Mouse (Mus musculus): ENCODE measurements around the gene Qpct.
"Not testable (repeated sequence)": the region's sequence is repeated elsewhere in the genome, so short reads cannot be mapped to it uniquely, and the experiment has no call there.

Qpct gene

DNA sequence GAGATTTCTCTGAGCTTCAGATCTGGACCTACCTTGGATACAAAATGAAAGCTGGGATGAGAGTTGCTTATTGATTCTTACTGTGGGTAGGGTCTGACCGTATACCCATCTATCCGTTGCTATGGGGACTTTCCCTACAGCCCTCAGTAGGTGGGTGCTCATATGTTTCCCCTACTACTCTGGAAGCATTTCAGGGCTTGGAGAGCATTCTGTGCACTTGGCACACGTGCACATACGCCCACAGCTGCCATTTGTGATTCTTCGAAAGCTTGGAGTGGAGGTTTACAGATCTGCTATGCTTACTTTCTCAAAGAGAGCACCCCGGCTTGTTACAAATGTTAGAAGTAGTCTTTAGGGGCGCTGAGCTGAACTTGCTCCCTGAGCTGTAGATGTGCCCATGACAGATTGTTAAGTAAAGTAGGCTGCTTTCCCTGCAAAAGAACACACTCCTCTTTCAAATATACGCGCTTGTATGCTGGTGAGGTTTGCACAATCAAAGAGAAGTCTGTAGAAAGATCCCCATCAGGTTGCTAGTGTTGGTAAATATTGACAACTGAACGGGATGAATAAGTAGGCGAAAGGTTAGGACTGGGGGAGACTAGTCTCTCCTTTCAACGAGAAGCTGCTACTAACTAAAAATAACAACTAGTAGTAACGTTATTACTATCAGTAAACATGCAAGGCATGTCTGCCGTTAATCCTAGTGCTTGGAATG, 18.2 kb downstream of the Qpct start:
- DNase-seq (ENCODE audit: low spot score in 2 of 2), result peak; percentile 11 to 20

DNA sequence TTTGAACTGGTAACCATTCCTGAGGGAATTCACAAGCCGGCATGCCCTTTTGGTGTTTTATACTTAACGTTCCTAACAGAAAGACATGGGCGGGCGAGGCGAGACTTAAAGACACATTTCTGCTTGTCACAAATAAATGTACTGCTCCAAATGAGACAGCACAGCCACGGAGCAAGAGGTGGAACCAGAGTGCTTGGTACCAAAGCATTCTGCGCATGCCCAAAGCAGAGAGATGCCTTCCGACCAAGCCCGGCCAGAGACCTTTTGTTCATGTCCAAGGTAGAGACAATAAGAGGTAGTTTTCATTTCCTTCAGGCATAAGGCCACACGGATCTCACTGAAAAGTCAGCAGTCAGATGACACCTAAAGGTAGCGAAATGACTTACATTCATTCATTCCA, 20.2 kb downstream of the Qpct start:
- no peak for DNase-seq (ENCODE audit: low spot score in 2 of 2)

DNA sequence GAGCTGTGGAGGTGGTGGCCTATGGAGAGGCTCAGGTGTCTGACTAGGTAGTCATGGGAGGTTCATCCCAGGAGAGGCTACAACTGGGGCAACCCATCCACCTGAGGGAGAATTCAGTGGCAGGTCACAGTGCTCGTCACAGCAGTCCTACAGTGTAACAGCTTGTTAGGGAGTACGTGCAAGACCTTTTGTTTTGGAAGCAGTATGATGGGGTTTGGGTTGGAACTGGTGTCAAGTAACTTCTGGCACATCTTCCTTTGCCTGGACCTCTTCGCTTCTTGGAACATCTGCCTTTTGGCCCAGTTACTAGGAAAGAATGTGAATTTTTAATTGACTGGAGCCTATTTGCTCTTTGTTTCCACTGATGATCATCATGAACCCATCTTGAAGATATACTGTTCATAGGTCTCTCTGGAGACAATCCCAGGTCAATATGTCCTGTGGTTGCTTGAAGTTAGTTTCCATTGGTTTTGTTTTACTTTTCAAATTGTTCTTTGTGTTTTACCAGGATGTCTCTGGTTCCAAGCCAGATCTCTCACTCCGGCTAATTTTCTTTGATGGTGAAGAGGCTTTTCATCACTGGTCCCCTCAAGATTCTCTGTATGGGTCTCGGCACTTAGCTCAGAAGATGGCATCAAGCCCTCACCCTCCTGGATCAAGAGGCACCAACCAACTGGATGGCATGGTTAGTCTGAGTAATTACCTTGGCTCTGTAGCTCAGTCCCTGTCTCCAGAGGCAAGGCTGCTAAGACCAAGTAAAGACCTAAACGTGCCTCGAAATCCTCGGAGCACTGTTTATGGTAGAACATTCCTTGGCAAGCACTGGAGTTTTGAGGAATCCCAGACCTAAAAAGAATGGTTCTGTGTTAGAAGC, 25.5 kb downstream of the Qpct start:
- no peak for DNase-seq (ENCODE audit: low spot score in 2 of 2)

DNA sequence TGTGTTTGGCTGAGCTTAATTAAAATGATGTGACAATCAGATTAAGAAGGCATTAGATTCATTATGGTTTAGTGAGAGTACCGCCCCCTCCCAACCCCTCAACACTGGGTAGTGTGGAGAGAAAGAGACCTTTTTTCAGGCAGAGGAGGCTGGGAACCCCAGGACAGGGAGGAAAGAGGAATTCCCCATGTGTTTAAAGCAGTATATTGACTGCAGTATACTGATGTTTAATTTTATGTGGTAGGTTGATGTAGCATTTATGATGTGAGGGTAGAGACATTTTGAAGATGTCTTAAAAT, 26.1 kb downstream of the Qpct start:
- no peak for DNase-seq (ENCODE audit: low spot score in 2 of 2)

DNA sequence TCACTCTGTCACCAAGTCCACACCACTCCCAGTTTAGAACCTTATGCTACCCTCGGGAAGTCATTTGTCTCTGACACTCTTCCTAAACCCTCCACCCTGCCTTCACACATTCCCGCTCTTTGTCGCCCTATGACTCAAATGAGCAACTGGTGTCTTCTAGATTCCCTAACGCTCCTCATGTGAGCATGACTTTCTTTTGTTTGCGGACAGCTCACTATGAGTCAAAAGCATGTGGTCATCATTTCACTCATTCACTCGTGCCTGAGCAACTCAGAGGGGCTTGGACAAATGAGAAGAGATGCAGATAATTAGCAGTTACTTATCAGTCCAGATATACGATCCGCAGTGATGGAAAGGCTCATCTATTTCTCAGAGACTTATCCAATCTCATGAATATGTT, 26.5 kb downstream of the Qpct start:
- DNase-seq (ENCODE audit: low spot score in 2 of 2), result no peak

DNA sequence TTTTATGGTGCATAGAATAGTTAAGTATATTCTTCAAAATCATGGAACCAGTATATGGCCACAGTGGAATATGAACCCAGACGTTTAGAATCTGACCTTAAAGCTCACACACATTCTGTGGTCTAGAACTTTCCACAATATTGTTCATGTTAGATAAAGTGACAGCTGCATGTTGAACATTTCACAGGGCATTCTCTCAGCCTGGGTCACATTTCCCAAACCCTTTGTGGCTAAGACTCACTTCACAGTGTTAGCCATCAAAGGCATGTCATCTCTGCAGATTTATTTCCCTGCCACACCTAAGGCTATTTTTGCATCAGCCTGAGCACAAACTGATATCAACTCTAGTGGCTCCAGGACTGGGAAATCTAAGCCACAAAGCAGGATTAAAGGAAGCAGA, 40.0 kb downstream of the Qpct start:
- no peak for DNase-seq (ENCODE audit: low spot score in 2 of 2)

DNA sequence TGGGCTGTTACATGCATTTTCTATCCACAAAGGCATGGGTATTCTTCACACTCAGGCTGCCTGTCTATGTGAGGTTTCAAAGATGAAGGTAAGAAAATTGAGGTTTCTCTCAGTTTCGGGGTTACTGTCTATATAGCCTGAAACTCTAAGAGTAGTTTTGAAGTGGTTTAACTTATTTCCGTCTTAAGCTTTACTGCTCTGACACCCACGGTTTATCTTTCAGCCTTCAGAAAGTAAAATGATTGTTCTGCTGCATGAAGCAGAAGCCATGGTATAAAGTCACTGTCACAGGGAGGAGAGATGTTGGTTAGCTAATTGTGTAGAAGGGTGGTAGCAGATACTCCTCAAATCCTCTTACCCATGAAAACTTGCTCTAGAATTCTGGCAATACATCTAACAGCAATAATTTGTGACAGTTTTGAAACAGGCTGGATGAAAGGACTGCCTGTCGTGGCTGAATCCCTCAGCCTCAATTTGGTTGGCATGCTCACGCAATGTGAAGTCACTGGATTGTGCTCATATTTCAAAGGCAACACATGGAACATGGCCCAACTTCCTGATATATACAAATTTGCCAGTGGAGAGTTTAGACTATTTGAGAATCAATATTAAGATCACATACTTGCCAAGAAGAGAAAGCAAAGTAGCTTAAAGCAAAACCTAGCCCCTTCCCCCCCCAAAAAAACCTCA, 41.7 kb downstream of the Qpct start:
- DNase-seq (ENCODE audit: low spot score in 2 of 2), result no peak

DNA sequence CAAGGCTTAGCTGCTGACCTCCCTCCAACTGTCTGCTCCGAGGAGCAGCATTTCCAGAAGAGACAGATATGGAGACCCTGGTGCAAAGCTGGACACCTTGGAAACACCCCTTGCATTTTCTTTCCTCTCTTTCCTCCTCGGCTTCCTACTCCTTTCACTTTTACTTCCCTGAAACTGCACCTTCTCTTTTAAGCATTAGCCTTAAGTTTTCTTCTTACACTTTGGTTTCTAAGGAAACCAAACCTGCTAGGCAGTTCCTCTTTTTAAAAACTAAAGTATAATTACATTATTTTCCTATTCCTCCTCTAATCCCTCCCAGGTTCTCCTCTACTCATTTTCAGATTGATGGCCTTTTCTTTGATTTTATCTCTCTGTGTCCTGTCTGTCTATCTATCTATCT, 43.9 kb downstream of the Qpct start:
- no peak for DNase-seq (ENCODE audit: low spot score in 2 of 2)

DNA sequence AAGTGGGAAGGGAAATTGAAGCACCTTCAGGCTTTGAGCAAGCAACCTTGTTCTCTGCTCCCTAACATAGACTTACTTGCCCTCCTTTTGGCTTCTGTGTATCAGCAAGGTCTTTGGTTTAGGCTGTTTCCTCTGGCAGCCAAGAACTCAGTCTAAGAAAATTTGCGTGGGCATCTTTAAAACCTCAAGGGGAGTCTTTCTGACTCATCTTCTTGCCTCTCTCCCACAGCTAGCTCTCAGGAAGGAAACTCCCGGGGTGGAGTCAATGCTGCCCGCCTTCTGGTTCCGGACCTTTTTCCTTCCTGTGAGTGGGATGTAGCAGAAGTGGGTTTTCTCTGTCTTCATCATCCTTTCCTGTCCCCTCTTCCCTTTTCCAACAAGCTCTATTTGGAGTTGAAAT, 48.2 kb downstream of the Qpct start:
- no peak for DNase-seq (ENCODE audit: low spot score in 2 of 2)

DNA sequence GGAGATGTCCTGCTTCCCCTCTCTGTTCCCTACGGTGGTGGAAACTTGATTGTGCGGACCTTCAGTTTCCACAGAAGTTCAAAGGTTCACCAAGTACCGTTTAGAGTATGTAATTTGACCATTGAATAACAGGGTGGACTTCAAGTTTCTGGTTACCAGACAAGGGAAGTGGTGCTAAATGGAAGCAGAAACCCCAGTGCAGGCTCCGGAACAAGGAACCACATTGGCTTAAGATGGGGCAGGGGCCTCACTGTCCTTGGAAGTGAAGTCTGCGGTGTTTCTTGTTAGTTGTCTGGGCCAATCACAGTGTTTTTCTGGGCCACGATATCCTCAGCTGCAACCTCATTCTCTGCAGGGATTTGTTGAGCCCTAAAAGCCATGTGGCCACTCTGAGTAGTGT, 56.5 kb downstream of the Qpct start:
- DNase-seq (ENCODE audit: low spot score in 2 of 2), result no peak

DNA sequence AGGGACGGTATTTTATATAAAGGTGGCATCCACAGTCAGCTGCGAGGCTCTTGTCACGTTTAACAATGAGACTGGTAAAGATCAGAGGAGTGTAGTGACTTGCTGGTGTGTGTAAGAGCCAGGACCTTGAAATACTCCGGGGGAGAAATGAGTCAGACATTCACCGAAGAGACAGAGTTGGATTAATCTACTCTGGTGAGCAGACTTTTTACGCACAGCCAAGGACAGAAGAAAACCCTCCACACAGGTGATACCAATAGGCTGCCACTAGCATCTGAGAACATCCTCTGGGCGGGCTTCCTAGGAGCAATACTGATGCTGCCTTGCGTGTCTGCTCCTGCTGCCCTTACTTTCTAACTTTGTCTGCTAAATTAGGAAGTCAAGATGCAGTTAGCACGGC, 57.9 kb downstream of the Qpct start:
- DNase-seq (ENCODE audit: low spot score in 2 of 2), result no peak

DNA sequence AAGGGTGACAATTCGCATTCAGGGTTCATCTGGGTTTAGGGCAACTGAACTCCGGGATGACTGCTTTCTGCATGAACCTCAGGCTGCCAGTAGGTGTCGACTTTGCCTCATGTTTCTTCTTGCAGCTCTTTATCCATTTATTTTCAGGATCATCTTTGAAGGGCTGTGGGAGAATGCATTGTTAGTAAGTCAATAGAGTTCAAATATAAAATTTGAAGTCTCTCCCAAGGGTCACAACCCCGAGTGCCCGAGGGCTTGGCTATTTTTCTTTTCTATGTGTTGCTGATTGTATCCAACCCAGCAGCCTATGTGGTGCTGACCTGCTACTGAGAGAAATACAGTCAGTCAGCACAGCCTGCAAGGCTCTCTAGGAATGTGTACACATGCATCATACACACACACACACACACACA, 59.2 kb downstream of the Qpct start:
- peak in 1 of 2 experiments; percentile 55 for DNase-seq (ENCODE audit: low spot score in 2 of 2)

DNA sequence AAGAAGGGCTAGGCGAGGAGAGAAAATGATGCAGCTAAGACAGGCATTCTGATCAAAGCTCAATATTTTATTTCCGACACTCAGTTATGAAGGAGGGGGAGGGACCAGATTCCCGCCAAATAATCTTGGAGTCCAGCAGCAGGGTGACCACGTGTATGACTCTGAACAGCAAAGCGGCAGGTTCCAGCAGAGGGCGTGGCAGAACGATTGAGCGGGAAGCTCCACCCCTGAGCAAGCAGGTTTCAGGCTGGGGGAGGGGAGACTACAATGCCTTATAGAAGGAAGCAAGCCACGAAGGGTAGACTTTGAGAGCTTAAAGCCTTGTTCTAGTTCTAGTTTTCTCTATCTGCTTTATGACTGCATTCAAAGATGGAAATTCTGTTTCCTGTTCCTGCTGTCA, 63.5 kb downstream of the Qpct start:
- DNase-seq (ENCODE audit: low spot score in 2 of 2), result not testable (repeated sequence)

DNA sequence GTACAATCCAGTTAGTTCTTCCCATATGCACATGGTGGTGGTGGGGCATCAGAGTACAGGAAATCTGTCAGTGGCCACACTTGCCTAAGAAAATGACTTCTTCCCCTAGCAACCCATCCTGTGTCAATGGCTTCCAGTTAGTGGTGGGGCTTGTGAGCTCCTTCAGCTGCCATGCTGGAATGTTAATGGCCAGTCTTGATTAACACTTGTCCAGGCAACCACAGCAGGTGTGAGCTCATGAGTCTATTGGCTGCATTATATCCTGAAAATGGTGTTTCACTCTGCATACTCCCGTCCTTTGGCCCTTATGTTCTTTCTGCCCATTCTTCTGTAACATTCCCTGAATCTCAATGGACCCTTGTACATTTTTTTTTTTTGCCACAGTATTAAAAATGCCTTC, 67.4 kb downstream of the Qpct start:
- DNase-seq (ENCODE audit: low spot score in 2 of 2), result no peak

DNA sequence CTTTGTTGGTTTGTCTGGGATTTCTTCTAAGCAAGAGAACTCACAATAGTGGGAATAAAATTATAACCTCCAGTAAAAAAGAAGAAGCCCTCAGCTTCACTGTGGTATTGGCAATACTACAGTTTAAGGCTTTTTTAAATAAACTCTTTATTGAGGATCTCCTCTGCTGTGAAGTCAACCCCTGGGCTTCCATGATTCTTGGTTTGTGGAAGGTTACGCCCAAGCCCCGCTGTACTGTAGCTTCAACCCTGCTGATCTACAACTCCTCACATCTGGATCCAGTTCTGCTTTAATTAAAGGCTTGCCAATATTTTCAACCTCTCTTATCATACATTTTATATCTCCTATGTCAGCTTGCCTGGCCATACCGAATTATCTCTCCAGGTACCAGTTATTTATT, 68.6 kb downstream of the Qpct start:
- DNase-seq (ENCODE audit: low spot score in 2 of 2), result no peak

DNA sequence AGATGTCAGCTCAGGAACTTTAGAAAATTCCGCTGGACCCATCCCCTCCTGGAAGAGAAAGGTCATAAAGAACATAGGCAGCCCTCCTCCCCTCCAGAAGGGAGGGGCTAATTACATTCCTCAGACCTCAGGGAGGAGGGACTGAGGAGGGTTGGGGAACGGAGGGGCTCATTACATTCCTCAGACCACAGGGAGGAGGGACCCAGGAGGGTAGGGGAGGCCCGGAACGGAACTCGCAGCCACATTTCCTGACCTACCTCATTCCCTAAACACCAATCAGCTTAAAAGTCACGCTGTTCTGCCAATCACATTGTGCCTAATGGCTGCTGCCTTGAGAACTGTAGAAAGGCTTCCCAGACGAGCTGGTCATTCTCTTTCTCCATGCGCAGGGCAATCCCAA, 82.0 kb downstream of the Qpct start:
- DNase-seq (ENCODE audit: low spot score in 2 of 2), result no peak

DNA sequence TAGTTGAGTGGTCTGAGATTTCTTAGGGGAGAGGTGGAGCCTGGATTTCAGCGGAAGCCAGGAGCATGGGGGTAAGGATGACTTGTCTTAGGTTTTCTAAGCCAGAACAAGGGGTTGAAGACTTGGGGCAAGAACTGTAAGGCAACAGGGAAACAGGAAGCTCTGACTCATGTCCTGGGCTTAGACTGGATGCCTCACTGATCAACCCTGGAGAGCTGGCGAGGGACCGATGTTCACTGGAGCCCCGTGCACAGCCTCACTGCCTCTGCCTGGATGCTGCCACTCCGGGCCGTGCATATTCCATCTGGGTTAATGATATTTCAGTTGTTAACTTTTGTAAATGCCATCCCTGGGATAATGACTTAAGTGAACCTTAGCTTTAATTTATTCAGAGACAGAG, 84.1 kb downstream of the Qpct start:
- DNase-seq (ENCODE audit: low spot score in 2 of 2), result no peak

DNA sequence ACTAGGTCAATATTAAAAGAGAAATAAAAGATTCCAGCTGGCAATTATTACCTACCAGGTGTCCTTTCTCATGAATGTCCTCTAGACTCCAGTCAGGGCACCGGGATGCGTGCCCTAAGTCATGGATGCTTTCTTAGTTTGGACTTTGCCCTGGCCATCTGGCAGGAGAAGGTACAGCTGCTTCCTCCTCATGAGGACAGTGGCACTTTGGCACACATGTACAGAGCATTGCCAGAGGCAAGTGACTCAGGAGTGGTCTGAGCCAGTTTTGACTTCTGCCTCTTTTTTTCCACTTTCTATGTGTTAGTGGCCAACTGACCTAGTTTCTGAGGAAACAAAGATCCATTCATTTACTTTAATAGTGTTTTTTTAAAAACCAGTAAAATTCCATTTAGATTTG, 84.7 kb downstream of the Qpct start:
- no peak for DNase-seq (ENCODE audit: low spot score in 2 of 2)

All from frontal cortex, postnatal 10 days (tissue).